Mouse (Mus musculus) hindbrain, embryonic 16.5 days (tissue): ENCODE measurements at regions not wholly inside any gene's neighbourhood (a gene's known extent, or its start where the extent isn't known, plus 50 kb on each side); places are given as distances from the start of the nearest gene placed in this dataset.

ENCODE experiments used
- ATAC-seq: fragments of 200-750 bp; cut with Nextera tagmentation; 2 replicates; pipeline ENCODE4 v1.8.0; 2017; ENCODE audit warnings: moderate TSS enrichment, moderate library complexity
- H3K27ac ChIP-seq: fragments of 300-500 bp; sonication (generic); 2 replicates; pipeline ENCODE4 v1.5.1; 2014; ENCODE audit warnings: low read depth, mild to moderate bottlenecking, control low read depth, low read length, moderate library complexity
- H3K27me3 ChIP-seq: fragments of 300-500 bp; sonication (generic); replicated peaks from 2 replicates; pipeline ENCODE4 v1.6.1; 2014; ENCODE audit warnings: low read length; ENCODE audit not compliant: control insufficient read depth, insufficient read depth
- H3K36me3 ChIP-seq: fragments of 300-500 bp; sonication (generic); 2 replicates; pipeline ENCODE4 v1.6.1; 2014; ENCODE audit warnings: mild to moderate bottlenecking, low read length, moderate library complexity, mixed read lengths; ENCODE audit not compliant: control insufficient read depth, insufficient read depth
- H3K4me1 ChIP-seq: fragments of 300-500 bp; sonication (generic); 2 replicates; pipeline ENCODE4 v1.6.1; 2014; ENCODE audit warnings: low read depth, low read length; ENCODE audit not compliant: control insufficient read depth, insufficient read depth
- H3K4me2 ChIP-seq: fragments of 300-500 bp; sonication (generic); 2 replicates; pipeline ENCODE4 v1.6.1; 2014; ENCODE audit warnings: mild to moderate bottlenecking, low read length, control low read depth, moderate library complexity
- H3K4me3 ChIP-seq: fragments of 300-500 bp; sonication (generic); 2 replicates; pipeline ENCODE4 v1.5.1; 2014; ENCODE audit warnings: mild to moderate bottlenecking, low read length, control low read depth, moderate library complexity
- H3K9ac ChIP-seq: fragments of 300-500 bp; sonication (generic); 2 replicates; pipeline ENCODE4 v1.6.1; 2014; ENCODE audit warnings: low read depth, mild to moderate bottlenecking, control low read depth, low read length, moderate library complexity
- H3K9me3 ChIP-seq: fragments of 300-500 bp; sonication (generic); 2 replicates; pipeline ENCODE4 v1.6.1; 2014; ENCODE audit warnings: mild to moderate bottlenecking, low read length, moderate library complexity; ENCODE audit not compliant: control insufficient read depth
- WGBS: fragments of 180-500 bp; shearing (Covaris S2); extraction: QIAGEN DNeasy Blood & Tissue Kit; methylation state at CpG from one replicate; pipeline ENCODE4 v1.1.7; 2014; 5-methylcytosine and 5-hydroxymethylcytosine counted together

DNA sequence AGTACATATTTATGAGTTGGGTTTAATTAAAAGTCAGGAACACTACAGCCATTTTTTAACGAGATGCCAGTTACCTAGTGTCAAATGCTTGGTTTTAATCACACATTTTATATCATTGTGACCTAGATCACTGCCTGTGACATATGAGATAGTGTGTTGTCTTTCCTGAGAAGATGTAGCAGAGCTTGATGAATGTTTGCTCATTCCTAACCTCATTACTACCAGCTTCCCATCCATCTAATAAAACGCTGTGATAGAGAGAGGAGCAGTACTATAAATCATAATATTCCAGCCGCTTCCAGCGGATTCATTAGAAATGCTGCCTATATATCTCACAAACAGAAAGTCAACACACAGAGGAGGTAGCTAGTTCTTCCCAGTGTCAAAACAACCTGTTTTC is 163.6 kb downstream of the Aldoart1 start:
- H3K9ac ChIP-seq: no peak overlapping the region
- 72% methylated on average over 4 of the region's 4 CpGs for WGBS
- no peaks in the 10 kb centered on the region for H3K9me3 ChIP-seq
- no peaks in the 10 kb centered on the region for H3K4me1 ChIP-seq
- no peaks in the 10 kb centered on the region for H3K27me3 ChIP-seq
- ATAC-seq: peak; percentile 56; the same call in 1 of the 2 replicates
- no peak overlapping the region for H3K27ac ChIP-seq
- H3K4me3 ChIP-seq: no peak overlapping the region
- no peaks in the 10 kb centered on the region for H3K36me3 ChIP-seq
- no peak overlapping the region for H3K4me2 ChIP-seq

DNA sequence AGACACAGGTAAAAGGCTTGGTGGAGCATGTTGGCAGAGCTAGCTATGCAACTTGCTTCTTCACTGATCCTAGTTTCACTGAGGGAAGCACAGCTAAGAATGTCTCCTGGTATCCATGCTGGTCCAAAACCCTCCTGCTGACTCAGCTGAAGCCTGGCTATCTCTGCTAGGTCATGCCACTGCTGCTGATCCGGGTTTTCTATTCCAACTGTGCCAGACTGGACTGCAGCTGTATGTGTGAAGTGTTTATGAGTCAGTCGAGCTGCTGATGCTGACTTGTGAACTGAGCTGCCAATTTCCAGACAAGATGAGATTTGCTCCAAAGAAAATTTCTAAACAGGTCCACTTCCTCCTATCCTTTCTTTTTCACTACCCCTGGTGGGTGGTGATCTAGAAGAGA is 178.4 kb downstream of the Aldoart1 start:
- Histone ChIP-seq H3K9ac (no peak overlapping the region), H3K4me1 (no peaks in the 10 kb centered on the region), H3K27me3 (no peaks in the 10 kb centered on the region), H3K4me2 (no peak overlapping the region), H3K4me3 (no peak overlapping the region), H3K36me3 (no peaks in the 10 kb centered on the region), H3K9me3 (no peaks in the 10 kb centered on the region), H3K27ac (no peak overlapping the region)
- 75% methylated on average over 2 of the region's 2 CpGs for WGBS
- ATAC-seq: no peak

DNA sequence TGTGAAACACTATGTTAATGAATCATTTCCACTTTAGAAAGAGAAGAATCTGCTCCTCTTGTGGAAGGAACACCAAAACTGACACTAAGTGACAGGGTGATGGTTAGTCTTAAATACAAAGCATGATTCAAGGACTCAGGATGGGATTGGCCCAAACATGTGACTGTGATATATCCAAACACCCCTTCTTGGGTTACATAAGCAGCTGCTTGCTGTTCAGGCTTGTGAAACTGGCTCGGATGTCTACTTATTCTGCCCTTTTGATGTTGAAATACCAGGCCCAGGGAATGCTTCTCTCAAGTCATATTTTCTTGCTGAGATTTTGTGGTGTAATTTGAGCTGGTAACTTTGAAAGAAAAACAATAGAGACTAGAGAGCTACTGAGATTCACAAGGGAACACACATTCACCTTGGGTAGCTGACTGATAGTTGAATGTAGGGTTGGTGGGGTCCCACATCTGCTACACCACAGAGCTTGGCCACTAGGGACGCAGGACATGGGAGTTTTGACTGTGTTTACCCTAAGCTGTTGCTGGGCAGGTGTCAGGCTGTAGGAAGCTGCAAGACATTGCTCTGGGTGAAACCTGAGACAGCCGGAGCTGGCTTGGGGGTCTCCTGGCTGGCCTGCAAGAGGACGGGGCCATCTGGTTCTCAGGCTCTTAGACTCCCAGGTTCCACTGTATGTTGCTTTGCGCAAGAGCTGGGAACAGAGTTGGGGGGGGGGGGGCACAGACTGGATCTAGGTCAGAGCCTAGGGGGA is 180.6 kb downstream of the Aldoart1 start:
- Histone ChIP-seq H3K9me3 (no peaks in the 10 kb centered on the region), H3K36me3 (no peaks in the 10 kb centered on the region), H3K9ac (no peak overlapping the region), H3K4me2 (no peak overlapping the region), H3K27me3 (no peaks in the 10 kb centered on the region), H3K4me1 (no peaks in the 10 kb centered on the region), H3K4me3 (no peak overlapping the region), H3K27ac (no peak overlapping the region)
- WGBS: 77% methylated on average over 5 of the region's 5 CpGs
- no peak for ATAC-seq

DNA sequence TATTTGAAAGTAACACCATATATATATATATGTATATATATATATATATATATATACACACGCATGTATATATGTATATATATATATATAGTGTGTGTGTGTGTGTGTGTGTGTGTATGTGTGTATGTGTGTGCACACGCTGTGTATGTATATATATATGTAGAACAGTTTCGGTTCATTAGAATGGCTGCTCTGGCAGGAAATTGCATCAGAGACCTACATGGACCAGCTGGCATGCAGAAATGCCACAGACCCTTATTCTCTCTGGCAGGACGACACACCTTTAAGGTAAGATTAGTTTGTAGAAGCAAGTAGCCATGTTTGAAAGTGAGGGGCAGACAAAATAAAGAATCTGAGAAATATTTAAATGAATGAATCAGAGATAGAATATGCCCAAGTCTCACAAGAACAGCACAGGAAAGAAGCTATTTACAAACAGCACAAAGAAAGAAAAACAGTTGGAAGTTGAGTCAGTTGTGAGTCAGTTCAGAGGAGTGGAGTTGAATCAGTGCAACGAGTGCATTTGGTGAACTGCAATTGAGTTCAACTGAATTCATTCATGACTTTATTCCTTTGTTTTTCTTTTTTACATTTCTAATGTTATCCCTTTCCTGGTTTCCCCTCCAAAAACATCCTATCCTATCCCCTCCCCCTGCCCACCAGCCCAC is 182.5 kb downstream of the Aldoart1 start:
- Histone ChIP-seq H3K9ac (no peak overlapping the region), H3K4me2 (no peak overlapping the region), H3K27me3 (no peaks in the 10 kb centered on the region), H3K9me3 (no peaks in the 10 kb centered on the region), H3K36me3 (no peaks in the 10 kb centered on the region), H3K4me1 (no peaks in the 10 kb centered on the region), H3K27ac (no peak overlapping the region), H3K4me3 (no peak overlapping the region)
- ATAC-seq: no peak
- WGBS: 83% methylated on average over 5 of the region's 5 CpGs

DNA sequence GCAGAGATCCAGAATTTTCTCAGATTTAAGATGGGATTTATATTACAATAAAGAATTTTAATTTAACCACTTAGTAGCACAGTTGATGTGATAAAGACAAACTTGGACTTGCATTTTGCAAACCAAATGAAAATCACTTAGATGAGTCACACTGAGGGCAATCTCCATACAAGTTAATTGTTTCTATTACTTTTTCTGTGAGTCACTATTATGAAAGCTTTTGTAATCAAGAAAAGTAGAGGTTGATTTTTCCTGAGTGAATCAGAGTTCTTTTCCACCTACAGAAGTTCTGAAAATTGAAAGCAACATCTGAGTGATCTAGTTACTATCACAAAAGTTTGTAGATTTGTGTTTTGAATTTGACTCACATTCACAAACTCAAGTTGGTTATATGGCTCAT is 188.1 kb downstream of the Aldoart1 start:
- Histone ChIP-seq H3K27ac (no peak overlapping the region), H3K9me3 (no peaks in the 10 kb centered on the region), H3K4me1 (no peaks in the 10 kb centered on the region), H3K4me2 (no peak overlapping the region), H3K9ac (no peak overlapping the region), H3K36me3 (no peaks in the 10 kb centered on the region), H3K4me3 (no peak overlapping the region), H3K27me3 (no peaks in the 10 kb centered on the region)
- no peak for ATAC-seq

DNA sequence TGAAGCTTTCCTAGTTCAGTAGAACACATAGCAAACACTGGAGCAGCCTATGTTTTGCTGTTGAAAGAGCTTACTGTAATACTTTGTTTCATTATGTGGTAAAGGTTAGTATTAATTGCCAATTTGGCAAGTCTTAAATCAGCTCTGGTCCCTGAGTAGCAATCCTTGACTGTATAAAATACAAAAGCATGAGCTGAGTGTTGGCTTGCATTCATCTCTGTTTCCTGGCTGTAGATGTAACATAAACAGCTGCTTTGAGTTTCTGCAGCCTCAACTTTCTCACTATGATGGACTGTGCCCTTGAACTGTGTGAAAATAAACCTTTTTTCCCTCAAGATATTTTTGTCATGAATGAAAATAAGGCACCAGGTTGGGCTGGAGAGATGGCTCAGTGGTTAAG is 190.0 kb downstream of the Aldoart1 start:
- no peaks in the 10 kb centered on the region for H3K4me1 ChIP-seq
- H3K9ac ChIP-seq: no peak overlapping the region
- H3K4me3 ChIP-seq: no peak overlapping the region
- no peaks in the 10 kb centered on the region for H3K36me3 ChIP-seq
- H3K9me3 ChIP-seq: no peaks in the 10 kb centered on the region
- no peak overlapping the region for H3K4me2 ChIP-seq
- 0 out of 2 replicates have a peak, but pooled peaks have one; percentile 45 for ATAC-seq
- no peaks in the 10 kb centered on the region for H3K27me3 ChIP-seq
- H3K27ac ChIP-seq: no peak overlapping the region

DNA sequence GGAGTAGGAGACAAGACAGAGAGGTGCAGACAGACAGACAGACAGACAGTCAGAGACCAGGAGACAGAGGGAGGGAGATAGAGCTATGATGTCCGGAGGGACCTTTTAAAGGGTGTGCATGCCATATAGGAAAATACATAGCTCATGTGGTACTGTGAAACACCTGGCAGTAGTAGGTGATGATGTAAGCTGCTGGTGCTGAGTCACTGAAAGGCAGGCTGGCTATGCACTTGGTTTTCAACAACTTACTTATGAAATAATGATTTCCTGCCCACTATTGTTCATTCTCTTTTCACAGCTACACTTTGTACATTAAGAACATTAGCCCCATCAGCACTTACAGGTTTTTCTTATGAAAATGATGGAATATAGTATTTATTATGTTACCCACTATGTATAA is 196.2 kb downstream of the Aldoart1 start:
- no peaks in the 10 kb centered on the region for H3K4me1 ChIP-seq
- H3K9ac ChIP-seq: no peak overlapping the region
- no peak overlapping the region for H3K4me3 ChIP-seq
- no peaks in the 10 kb centered on the region for H3K9me3 ChIP-seq
- no peak overlapping the region for H3K27ac ChIP-seq
- no peaks in the 10 kb centered on the region for H3K36me3 ChIP-seq
- H3K4me2 ChIP-seq: no peak overlapping the region
- no peak for ATAC-seq
- H3K27me3 ChIP-seq: no peaks in the 10 kb centered on the region
- 89% methylated on average over 1 of the region's 1 CpGs for WGBS

DNA sequence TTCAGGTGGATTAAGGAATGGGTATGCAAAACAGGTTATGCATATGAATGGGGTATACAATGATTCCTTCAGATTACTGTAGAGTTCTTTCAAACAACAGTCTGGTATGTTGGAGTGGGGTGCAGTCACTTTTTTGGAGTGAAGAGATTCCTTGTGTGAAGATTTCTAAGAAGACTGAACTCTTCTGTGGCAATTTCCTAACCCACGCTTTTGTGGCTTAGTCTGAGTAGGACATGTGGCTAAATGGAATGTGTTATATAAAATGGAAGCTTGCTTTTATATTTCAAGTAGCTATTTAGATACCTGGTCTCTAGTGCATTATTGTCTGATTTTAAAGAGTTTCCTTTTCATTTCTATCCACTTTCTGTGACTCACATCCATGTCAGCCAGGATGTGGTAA is 205.3 kb downstream of the Aldoart1 start:
- ATAC-seq: no peak
- no peaks in the 10 kb centered on the region for H3K27me3 ChIP-seq
- 75% methylated on average over 1 of the region's 1 CpGs for WGBS
- H3K27ac ChIP-seq: no peak overlapping the region
- no peak overlapping the region for H3K4me2 ChIP-seq
- no peaks in the 10 kb centered on the region for H3K36me3 ChIP-seq
- no peak overlapping the region for H3K9ac ChIP-seq
- no peaks in the 10 kb centered on the region for H3K9me3 ChIP-seq
- no peaks in the 10 kb centered on the region for H3K4me1 ChIP-seq
- no peak overlapping the region for H3K4me3 ChIP-seq

DNA sequence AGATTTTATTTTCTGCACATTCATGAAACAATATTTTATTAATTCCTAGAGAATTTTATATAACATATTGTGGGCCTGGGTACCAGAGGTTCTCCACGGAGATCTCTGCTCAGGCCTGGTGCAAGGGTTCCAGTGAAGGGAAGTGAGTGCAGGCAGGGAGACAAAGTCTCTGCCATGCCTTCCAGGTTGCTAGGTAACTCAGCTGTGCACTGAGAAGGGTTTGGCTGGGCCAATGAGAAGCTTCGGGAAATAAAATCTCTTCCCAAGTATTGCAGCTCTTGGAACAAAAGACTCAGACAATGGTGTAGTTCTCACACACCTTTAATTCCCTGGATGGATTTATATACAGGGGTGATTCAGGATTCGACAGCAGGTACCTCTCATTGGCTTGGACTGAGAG is 223.0 kb downstream of the Aldoart1 start:
- ATAC-seq: no peak; the same call in 1 of the 2 replicates
- no peaks in the 10 kb centered on the region for H3K27me3 ChIP-seq
- H3K4me1 ChIP-seq: no peaks in the 10 kb centered on the region
- H3K9me3 ChIP-seq: 0 out of 2 replicates have a peak, but pooled peaks cover 2% of the 10 kb centered on the region
- no peak overlapping the region for H3K4me3 ChIP-seq
- WGBS: 32% methylated on average over 3 of the region's 3 CpGs
- H3K9ac ChIP-seq: no peak overlapping the region
- H3K36me3 ChIP-seq: no peaks in the 10 kb centered on the region
- H3K4me2 ChIP-seq: no peak overlapping the region
- no peak overlapping the region for H3K27ac ChIP-seq
